Mouse (Mus musculus) liver, embryonic 14.5 days (tissue): ENCODE data around the gene Gm17657.

ENCODE experiments used
- CTCF ChIP-seq: IDR thresholded peaks from 2 replicates; pipeline ENCODE4 v1.5.1; 2016; ENCODE audit warnings: antibody characterized with exemption, low read depth, control low read depth
- EP300 ChIP-seq: IDR thresholded peaks from 2 replicates; pipeline ENCODE4 v1.6.1; 2016; ENCODE audit warnings: antibody characterized with exemption, low read depth

- TF ChIP-seq EP300 = no peak
- TF ChIP-seq CTCF = no peak
Measured at GRCm38 (mm10) chr17:29488257-29488977, 61.0 kb downstream of the Gm17657 start.
